Mouse (Mus musculus): Measurements from ENCODE around the gene Ptpn3.

Gene Ptpn3

GRCm38 (mm10) chr4:57262451-57262850, 39.2 kb downstream of the Ptpn3 start:
- no peak for DNase-seq (ENCODE audit: low read depth)

GRCm38 (mm10) chr4:57261813-57262212, 39.8 kb downstream of the Ptpn3 start:
- no peak for DNase-seq (ENCODE audit: low read depth)

- no peak for DNase-seq (ENCODE audit: low read depth)
Measured at GRCm38 (mm10) chr4:57258159-57259035, 43.2 kb downstream of the Ptpn3 start.

GRCm38 (mm10) chr4:57257409-57257808, 44.2 kb downstream of the Ptpn3 start:
- DNase-seq (ENCODE audit: low read depth) = no peak

- DNase-seq (ENCODE audit: low read depth) = no peak
Measured at GRCm38 (mm10) chr4:57256761-57257160, 44.9 kb downstream of the Ptpn3 start.

- no peak for DNase-seq (ENCODE audit: low read depth)
Measured at GRCm38 (mm10) chr4:57254412-57254811, 47.2 kb downstream of the Ptpn3 start.

GRCm38 (mm10) chr4:57250636-57251035, 51.0 kb downstream of the Ptpn3 start:
- peak; percentile 60 for DNase-seq (ENCODE audit: low read depth)

GRCm38 (mm10) chr4:57249108-57249507, 52.5 kb downstream of the Ptpn3 start:
- no peak for DNase-seq (ENCODE audit: low read depth)

- DNase-seq (ENCODE audit: low read depth) = no peak
Measured at GRCm38 (mm10) chr4:57244874-57245273, 56.8 kb downstream of the Ptpn3 start.

GRCm38 (mm10) chr4:57243312-57243711, 58.3 kb downstream of the Ptpn3 start:
- no peak for DNase-seq (ENCODE audit: low read depth)

GRCm38 (mm10) chr4:57240934-57241333, 60.7 kb downstream of the Ptpn3 start:
- DNase-seq (ENCODE audit: low read depth) = peak; percentile 50

- no peak for DNase-seq (ENCODE audit: low read depth)
Measured at GRCm38 (mm10) chr4:57240100-57240499, 61.5 kb downstream of the Ptpn3 start.

GRCm38 (mm10) chr4:57239112-57239511, 62.5 kb downstream of the Ptpn3 start:
- no peak for DNase-seq (ENCODE audit: low read depth)

- DNase-seq (ENCODE audit: low read depth) = no peak
Measured at GRCm38 (mm10) chr4:57238118-57238517, 63.5 kb downstream of the Ptpn3 start.

GRCm38 (mm10) chr4:57236513-57236912, 65.1 kb downstream of the Ptpn3 start:
- DNase-seq (ENCODE audit: low read depth) = peak; percentile 36

- DNase-seq (ENCODE audit: low read depth) = no peak
Measured at GRCm38 (mm10) chr4:57235741-57236140, 65.9 kb downstream of the Ptpn3 start.

GRCm38 (mm10) chr4:57234348-57234747, 67.3 kb downstream of the Ptpn3 start:
- DNase-seq (ENCODE audit: low read depth) = no peak

- no peak for DNase-seq (ENCODE audit: low read depth)
Measured at GRCm38 (mm10) chr4:57232439-57232838, 69.2 kb downstream of the Ptpn3 start.

- no peak for DNase-seq (ENCODE audit: low read depth)
Measured at GRCm38 (mm10) chr4:57231323-57231722, 70.3 kb downstream of the Ptpn3 start.

- no peak for DNase-seq (ENCODE audit: low read depth)
Measured at GRCm38 (mm10) chr4:57230341-57230740, 71.3 kb downstream of the Ptpn3 start.

- DNase-seq (ENCODE audit: low read depth) = peak; percentile 70
Measured at GRCm38 (mm10) chr4:57228601-57229520, 72.8 kb downstream of the Ptpn3 start.

GRCm38 (mm10) chr4:57224776-57225175, 76.9 kb downstream of the Ptpn3 start:
- no peak for DNase-seq (ENCODE audit: low read depth)

- DNase-seq (ENCODE audit: low read depth) = no peak
Measured at GRCm38 (mm10) chr4:57217746-57218145, 83.9 kb downstream of the Ptpn3 start.
